24 mouse cellular contexts compared by ENCODE assay signal in genomic region chr5:28043386-28043785, GRCm38 (mm10). TPM values are rescaled to one million over a fixed set of nuclear protein-coding genes. Genes with fewer than 3 reads are reported as not detected.
A peak's percentile ranks its signal among the peaks of the same experiment; 100 is the strongest.
DNase-seq lines count a peak whose midpoint lies in the region; ATAC-seq and TF ChIP-seq lines count a peak whose summit lies in the region.
"Had no signal": no experiment of that assay in that cellular context is flagged by ENCODE, and none has a peak within 500 bp of the region (broad histone marks: within the 10 kb centered on the region; RNA-seq: fewer than 3 reads in every experiment).

No protein-coding gene starts in this region.

- ATAC-seq in lung, embryonic 14.5 days (ENCODE audit: insufficient read depth), result no peak
- ATAC-seq: activated CD4-positive, CD25-positive, alpha-beta regulatory T cell, adult 4 months; CD4-positive, CD25-positive, alpha-beta regulatory T cell, adult 4 months; forebrain, embryonic 13.5 days had no signal

- no peaks in the 10 kb centered on the region for H3K36me3 ChIP-seq in lung, embryonic 14.5 days (ENCODE audit: insufficient read depth)
- H3K36me3 ChIP-seq in myocyte (ENCODE audit: control insufficient read depth, insufficient read depth), result no peaks in the 10 kb centered on the region
- H3K36me3 ChIP-seq: embryonic facial prominence, embryonic 10.5 days; embryonic facial prominence, embryonic 12.5 days; G1E had no signal

- no peak overlapping the region for H3K4me3 ChIP-seq in lung, embryonic 14.5 days (ENCODE audit: low read depth, low read length)
- no peak overlapping the region for H3K4me3 ChIP-seq in lung, adult 2 months (replicated peaks; ENCODE audit: extremely low read depth, low read depth, low read length)
- no peak overlapping the region for H3K4me3 ChIP-seq in myocyte
- H3K4me3 ChIP-seq: embryonic facial prominence, embryonic 10.5 days; embryonic facial prominence, embryonic 12.5 days; forebrain, embryonic 13.5 days had no signal

- H3K27me3 ChIP-seq in lung, embryonic 14.5 days (ENCODE audit: insufficient read depth, low read length), result no peaks in the 10 kb centered on the region
- H3K27me3 ChIP-seq in myocyte (ENCODE audit: control insufficient read depth, insufficient read depth, insufficient read length), result no peaks in the 10 kb centered on the region
- H3K27me3 ChIP-seq: CH12.LX; embryonic facial prominence, embryonic 12.5 days; forebrain, embryonic 13.5 days; Patski had no signal

- no peak for TF ChIP-seq POLR2A in lung, adult 2 months (IDR thresholded peaks at IDR 0.05; ENCODE audit: borderline replicate concordance, extremely low read depth, low read depth, low read length)
- TF ChIP-seq POLR2A in myocyte (IDR thresholded peaks at IDR 0.05; ENCODE audit: insufficient read length, low read depth), result no peak

- H3K9ac ChIP-seq in lung, embryonic 14.5 days, result no peak overlapping the region
- H3K9ac ChIP-seq: embryonic facial prominence, embryonic 12.5 days; forebrain, embryonic 13.5 days had no signal

- no peak overlapping the region for H3K4me2 ChIP-seq in lung, embryonic 14.5 days
- H3K4me2 ChIP-seq in myocyte (ENCODE audit: low read depth), result peak overlapping the region; percentile 20
- H3K4me2 ChIP-seq: embryonic facial prominence, embryonic 12.5 days; forebrain, embryonic 13.5 days had no signal

- no peaks in the 10 kb centered on the region for H3K4me1 ChIP-seq in lung, embryonic 14.5 days (ENCODE audit: insufficient read depth)
- peaks cover 6% of the 10 kb centered on the region for H3K4me1 ChIP-seq in lung, adult 2 months (ENCODE audit: control insufficient read depth, insufficient read depth, low read length)
- H3K4me1 ChIP-seq: embryonic facial prominence, embryonic 12.5 days had no signal

- H3ac ChIP-seq in myocyte (ENCODE audit: control insufficient read depth, insufficient read length), result no peak overlapping the region

- TF ChIP-seq CTCF in lung, embryonic 14.5 days (IDR thresholded peaks at IDR 0.05; ENCODE audit: low read depth), result no peak
- no peak for TF ChIP-seq CTCF in lung, adult 2 months (IDR thresholded peaks at IDR 0.05; ENCODE audit: insufficient read depth, low read length)

- 0 out of 2 replicates have a peak, but pooled peaks cover 3% of the 10 kb centered on the region for H3K9me3 ChIP-seq in lung, embryonic 14.5 days (ENCODE audit: low read depth, low read length)
- H3K9me3 ChIP-seq: G1E had no signal

- 51% methylated on average over 5 of the region's 5 CpGs for WGBS in lung, embryonic 14.5 days
- WGBS in lung, adult 2 months, result 81% methylated on average over 5 of the region's 5 CpGs

- H3K79me2 ChIP-seq in myocyte (ENCODE audit: control insufficient read depth, insufficient read depth), result no peaks in the 10 kb centered on the region

- H3K27ac ChIP-seq in lung, embryonic 14.5 days (ENCODE audit: low read depth), result peak overlapping the region; percentile 18; the same call in 1 of the 2 replicates
- H3K27ac ChIP-seq: embryonic facial prominence, embryonic 10.5 days; embryonic facial prominence, embryonic 12.5 days; forebrain, embryonic 13.5 days had no signal

- peak; percentile 37 for DNase-seq in heart, adult 11 months
- DNase-seq in heart, adult 8-10 months (ENCODE audit: low spot score), result no peak
- no peak for DNase-seq in lung, embryonic 14.5 days
- DNase-seq in lung, adult 2 months, result no peak
- DNase-seq in testis, postnatal 10 days (ENCODE audit: low spot score), result peak; percentile 7
- no peak for DNase-seq in testis, postnatal 14 days (ENCODE audit: low spot score)
- DNase-seq: adrenal gland, adult 8-10 months; adrenal gland, postnatal 14 days; adrenal gland, postnatal 36 days; B cell, adult 2 months; cerebellum, adult 11-12 months; cerebellum, adult 2 months; cerebellum, adult 9-10 months; cerebellum, postnatal 10 days; cerebellum, postnatal 25 days had no signal

TF ChIP-seq in myocyte, 11 proteins besides CTCF, POLR2A, EP300 and RAD21:
- TF ChIP-seq MYOD1 (IDR thresholded peaks at IDR 0.05; ENCODE audit: control insufficient read depth in 1 of 3, insufficient read length in 2 of 3, low read depth in 2 of 3) (no peak), E2F4 (IDR thresholded peaks at IDR 0.05; ENCODE audit: insufficient read depth) (no peak), CEBPB (IDR thresholded peaks at IDR 0.05; ENCODE audit: insufficient read depth, poor library complexity, severe bottlenecking) (no peak), TCF12 (IDR thresholded peaks at IDR 0.05; ENCODE audit: insufficient read depth, poor library complexity, severe bottlenecking) (no peak), SRF (IDR thresholded peaks at IDR 0.05; ENCODE audit: control insufficient read depth, insufficient read length, low read depth) (no peak), REST (IDR thresholded peaks at IDR 0.05; ENCODE audit: insufficient read depth, insufficient read length) (no peak), USF1 (IDR thresholded peaks at IDR 0.05; ENCODE audit: low read depth) (no peak), MAX (IDR thresholded peaks at IDR 0.05; ENCODE audit: low read depth) (no peak), TCF3 (IDR thresholded peaks at IDR 0.05; ENCODE audit: insufficient read length, low read depth) (no peak), MYOG (IDR thresholded peaks at IDR 0.05; ENCODE audit: control insufficient read depth in 1 of 3, insufficient read depth in 1 of 3, insufficient read length in 2 of 3, low read depth in 2 of 3) (no peak), POLR2AphosphoS2 (IDR thresholded peaks at IDR 0.05; ENCODE audit: insufficient read length, low read depth) (no peak)

RNA-seq across cellular contexts. Expression of gene Insig1, which starts 27.8 kb away (rescaled TPM):
- 10 to 100 TPM; 17.3 to 23.6 (median 18.3) TPM for total RNA-seq in heart, adult 8-10 months (2022)
- 66.5 and 74.8 TPM in 2 replicates for polyA plus RNA-seq in lung, embryonic 14.5 days (2014; fragmentation: Nextera tagmentation; extraction: Ambion mirVana)
- polyA plus RNA-seq in lung, adult 2 months (2012; rRNA removed), result 95.3 and 95.8 TPM in 2 replicates
- polyA plus RNA-seq in myocyte (2012; fragmentation: generic; extraction: Trizol), result 67.4 TPM

Comparison
In these comparisons a context has a peak if more than half of its experiments do, and no peak if none do; other contexts are left out.
1. DNase-seq: peak in heart, adult 11 months (single experiment) and testis, postnatal 10 days (single experiment); none in heart, adult 8-10 months (single experiment), lung, embryonic 14.5 days (single experiment), lung, adult 2 months (single experiment) and testis, postnatal 14 days (single experiment).